23 mouse cellular contexts compared by ENCODE assay signal in the genomic region with DNA sequence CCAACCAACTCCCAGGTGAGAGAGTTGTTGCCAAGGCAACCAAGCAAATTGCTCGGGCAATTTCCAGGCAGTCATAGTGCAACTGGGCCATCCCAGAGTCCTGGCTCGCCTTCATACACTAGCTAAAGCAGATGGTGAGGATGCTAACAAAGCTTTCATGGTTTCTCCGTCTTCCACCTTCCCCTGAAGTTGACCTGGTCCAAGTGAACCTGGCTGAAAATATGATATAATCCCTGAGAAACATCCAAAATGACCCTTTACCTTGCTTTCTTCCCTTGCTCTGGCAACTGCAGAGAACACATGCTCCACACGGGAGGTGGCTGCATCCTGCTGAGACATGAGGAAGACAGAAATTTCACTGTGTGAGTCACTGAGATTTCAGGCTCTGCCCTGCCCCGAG.
DNase-seq lines count a peak whose midpoint lies in the region; ATAC-seq lines count a peak whose summit lies in the region.
"Had no signal": no experiment of that assay in that cellular context is flagged by ENCODE, and none has a peak within 500 bp of the region (broad histone marks: within the 10 kb centered on the region; RNA-seq: fewer than 3 reads in every experiment).

No protein-coding gene starts in this region.

- H3K4me1 ChIP-seq in liver, embryonic 12.5 days, result no peaks in the 10 kb centered on the region
- H3K4me1 ChIP-seq: embryonic facial prominence, embryonic 15.5 days; heart, embryonic 10.5 days; kidney, embryonic 15.5 days; limb, embryonic 10.5 days; neural tube, embryonic 12.5 days had no signal

- H3K36me3 ChIP-seq in liver, embryonic 12.5 days, result no peaks in the 10 kb centered on the region
- H3K36me3 ChIP-seq: embryonic facial prominence, embryonic 15.5 days; heart, embryonic 10.5 days; kidney, embryonic 15.5 days; limb, embryonic 10.5 days; neural tube, embryonic 12.5 days had no signal

- no peak for DNase-seq in cerebellum, postnatal 4 days (ENCODE audit: low spot score in 2 of 2)
- peak; percentile 4 for DNase-seq in retina, postnatal 1 day
- no peak for DNase-seq in retina, embryonic 14.5 days (ENCODE audit: low spot score)
- DNase-seq in cerebellum, adult 9-11 months, result peak; percentile 76
- DNase-seq in lung, postnatal 14 days, result no peak
- no peak for DNase-seq in kidney, postnatal 4 days
- DNase-seq: adrenal gland, adult 8-10 months; kidney, postnatal 36 days; liver; thymus, adult 2 months; thymus, postnatal 4 days had no signal

- no peak overlapping the region for H3K27ac ChIP-seq in liver, embryonic 12.5 days
- H3K27ac ChIP-seq: embryonic facial prominence, embryonic 15.5 days; heart, embryonic 10.5 days; kidney, embryonic 15.5 days; limb, embryonic 10.5 days; neural tube, embryonic 12.5 days had no signal

- no peaks in the 10 kb centered on the region for H3K27me3 ChIP-seq in liver, embryonic 12.5 days (replicated peaks)
- H3K27me3 ChIP-seq: embryonic facial prominence, embryonic 15.5 days; kidney, embryonic 15.5 days; neural tube, embryonic 12.5 days had no signal

- H3K9me3 ChIP-seq in liver, embryonic 12.5 days (replicated peaks), result 0 out of 2 replicates have a peak, but pooled peaks cover 19% of the 10 kb centered on the region
- H3K9me3 ChIP-seq: embryonic facial prominence, embryonic 15.5 days; heart, embryonic 10.5 days; kidney, embryonic 15.5 days; limb, embryonic 10.5 days; neural tube, embryonic 12.5 days had no signal

- H3K4me2 ChIP-seq in liver, embryonic 12.5 days, result no peak overlapping the region
- H3K4me2 ChIP-seq: embryonic facial prominence, embryonic 15.5 days; kidney, embryonic 15.5 days; midbrain, embryonic 11.5 days; neural tube, embryonic 12.5 days had no signal

- H3K9ac ChIP-seq in liver, embryonic 12.5 days, result no peak overlapping the region
- H3K9ac ChIP-seq: embryonic facial prominence, embryonic 15.5 days; kidney, embryonic 15.5 days; neural tube, embryonic 12.5 days had no signal

- peak; percentile 83 for ATAC-seq in cerebellum, adult (ENCODE audit: insufficient number of reproducible peaks, low FRiP score, low TSS enrichment)
- no peak for ATAC-seq in liver, embryonic 12.5 days
- ATAC-seq: activated CD4-positive, CD25-positive, alpha-beta regulatory T cell, adult 4 months; forebrain, embryonic 14.5 days; hindbrain, embryonic 16.5 days; intestine, postnatal 0 days had no signal

- no peak overlapping the region for H3K4me3 ChIP-seq in liver, embryonic 12.5 days
- H3K4me3 ChIP-seq: embryonic facial prominence, embryonic 15.5 days; heart, embryonic 10.5 days; kidney, embryonic 15.5 days; limb, embryonic 10.5 days; neural tube, embryonic 12.5 days had no signal

- 51% methylated on average over 5 of the region's 5 CpGs for WGBS in liver, embryonic 12.5 days (ENCODE audit: insufficient replicate concordance)

Comparison
In these comparisons a context has a peak if more than half of its experiments do, and no peak if none do; other contexts are left out.
1. DNase-seq: peak in retina, postnatal 1 day (single experiment) and cerebellum, adult 9-11 months (single experiment); none in cerebellum, postnatal 4 days (0 of 2), retina, embryonic 14.5 days (single experiment), lung, postnatal 14 days (single experiment) and kidney, postnatal 4 days (0 of 2).